19 mouse cellular contexts compared by ENCODE assay signal in genomic region chr8:8959021-8959786, GRCm38 (mm10).
DNase-seq lines count a peak whose midpoint lies in the region; ATAC-seq and TF ChIP-seq lines count a peak whose summit lies in the region.
"Had no signal": no experiment of that assay in that cellular context is flagged by ENCODE, and none has a peak within 500 bp of the region (broad histone marks: within the 10 kb centered on the region; RNA-seq: fewer than 3 reads in every experiment).

No protein-coding gene starts in this region.

- peak; percentile 85 for DNase-seq in heart, adult 11 months
- no peak for DNase-seq in heart, postnatal 14 days
- peak; percentile 26 for DNase-seq in left cerebral cortex, postnatal 4 days
- DNase-seq in left cerebral cortex, postnatal 36 days (ENCODE audit: low spot score in 2 of 2), result no peak
- peak; percentile 64 for DNase-seq in lung, postnatal 36 days
- DNase-seq in midbrain, postnatal 0 days (ENCODE audit: low spot score), result no peak
- DNase-seq: cerebellum, adult 11 months; right cerebral cortex, adult 18-20 months; thymus, postnatal 4 days had no signal

- H3K27ac ChIP-seq in heart, embryonic 13.5 days (replicated peaks), result peak overlapping the region; percentile 39
- H3K27ac ChIP-seq in midbrain, postnatal 0 days (ENCODE audit: low read depth, low read length), result no peak overlapping the region
- H3K27ac ChIP-seq: embryonic facial prominence, embryonic 15.5 days; forebrain, embryonic 12.5 days; hindbrain, embryonic 14.5 days; limb, embryonic 10.5 days; liver, embryonic 14.5 days; midbrain, embryonic 10.5 days; neural tube, embryonic 15.5 days had no signal

- H3K4me1 ChIP-seq in heart, embryonic 13.5 days, result peaks cover 5% of the 10 kb centered on the region; the same call in 1 of the 2 replicates
- no peaks in the 10 kb centered on the region for H3K4me1 ChIP-seq in midbrain, postnatal 0 days (ENCODE audit: insufficient read depth, low read length)
- H3K4me1 ChIP-seq: embryonic facial prominence, embryonic 15.5 days; forebrain, embryonic 12.5 days; limb, embryonic 10.5 days; midbrain, embryonic 10.5 days; neural tube, embryonic 15.5 days had no signal

- ATAC-seq in heart, embryonic 13.5 days (ENCODE audit: extremely low read depth, insufficient number of reproducible peaks, low FRiP score, low TSS enrichment), result no peak; the same call in 1 of the 2 replicates
- ATAC-seq in midbrain, postnatal 0 days (ENCODE audit: low FRiP score), result no peak
- no peak for ATAC-seq in erythroid progenitor cell, adult 5-6 weeks (replicated peaks; ENCODE audit: low FRiP score, poor library complexity, severe bottlenecking)
- ATAC-seq: Patski had no signal

- no peaks in the 10 kb centered on the region for H3K36me3 ChIP-seq in heart, embryonic 13.5 days
- H3K36me3 ChIP-seq in midbrain, postnatal 0 days (ENCODE audit: insufficient read depth, low read length), result no peaks in the 10 kb centered on the region
- H3K36me3 ChIP-seq: embryonic facial prominence, embryonic 15.5 days; forebrain, embryonic 12.5 days; limb, embryonic 10.5 days; midbrain, embryonic 10.5 days; neural tube, embryonic 15.5 days had no signal

- no peaks in the 10 kb centered on the region for H3K27me3 ChIP-seq in heart, embryonic 13.5 days (replicated peaks)
- H3K27me3 ChIP-seq in midbrain, postnatal 0 days (ENCODE audit: insufficient read depth, low read length), result no peaks in the 10 kb centered on the region
- H3K27me3 ChIP-seq: embryonic facial prominence, embryonic 15.5 days; forebrain, embryonic 12.5 days; neural tube, embryonic 15.5 days; Patski had no signal

- TF ChIP-seq CTCF in midbrain, postnatal 0 days (IDR thresholded peaks at IDR 0.05), result no peak

- WGBS in heart, embryonic 13.5 days, result 54% methylated on average over 8 of the region's 8 CpGs
- WGBS in midbrain, postnatal 0 days, result 80% methylated on average over 8 of the region's 8 CpGs

- intact Hi-C loops in heart, postnatal 14 days (cut with DNase I), result no loop called here
- intact Hi-C loops in left cerebral cortex, postnatal 4 days (cut with DNase I), result no loop called here
- intact Hi-C loops in left cerebral cortex, postnatal 36 days (cut with DNase I), result no loop called here

- H3K4me2 ChIP-seq in heart, embryonic 13.5 days, result no peak overlapping the region
- no peak overlapping the region for H3K4me2 ChIP-seq in midbrain, postnatal 0 days (ENCODE audit: low read depth, low read length, poor library complexity, severe bottlenecking)
- H3K4me2 ChIP-seq: embryonic facial prominence, embryonic 15.5 days; forebrain, embryonic 12.5 days; hindbrain, embryonic 14.5 days; neural tube, embryonic 15.5 days had no signal

- no peak overlapping the region for H3K4me3 ChIP-seq in heart, embryonic 13.5 days
- H3K4me3 ChIP-seq in midbrain, postnatal 0 days (ENCODE audit: low read depth, low read length), result no peak overlapping the region
- H3K4me3 ChIP-seq: embryonic facial prominence, embryonic 15.5 days; forebrain, embryonic 12.5 days; limb, embryonic 10.5 days; midbrain, embryonic 10.5 days; neural tube, embryonic 15.5 days had no signal

- no peak overlapping the region for H3K9ac ChIP-seq in heart, embryonic 13.5 days
- H3K9ac ChIP-seq in midbrain, postnatal 0 days (replicated peaks; ENCODE audit: low read length, poor library complexity, severe bottlenecking), result no peak overlapping the region
- H3K9ac ChIP-seq: embryonic facial prominence, embryonic 15.5 days; forebrain, embryonic 12.5 days; hindbrain, embryonic 14.5 days; liver, embryonic 14.5 days; neural tube, embryonic 15.5 days had no signal

- H3K9me3 ChIP-seq in heart, embryonic 13.5 days, result no peaks in the 10 kb centered on the region
- H3K9me3 ChIP-seq in midbrain, postnatal 0 days (ENCODE audit: low read length), result peaks cover 3% of the 10 kb centered on the region; the same call in 1 of the 2 replicates
- H3K9me3 ChIP-seq: embryonic facial prominence, embryonic 15.5 days; forebrain, embryonic 12.5 days; limb, embryonic 10.5 days; neural tube, embryonic 15.5 days had no signal

Comparison
In these comparisons a context has a peak if more than half of its experiments do, and no peak if none do; other contexts are left out.
1. DNase-seq: peak in heart, adult 11 months (single experiment), left cerebral cortex, postnatal 4 days (single experiment) and lung, postnatal 36 days (single experiment); none in heart, postnatal 14 days (0 of 2), left cerebral cortex, postnatal 36 days (0 of 2) and midbrain, postnatal 0 days (single experiment).